Mouse (Mus musculus) hindbrain, embryonic 14.5 days (tissue): Measurements from ENCODE around the gene Dnajc5g. TPM values are rescaled to one million over a fixed set of nuclear protein-coding genes. Genes with fewer than 3 reads are reported as not detected.

Experiments used
- ATAC-seq: fragments of 200-750 bp; cut with Nextera tagmentation; 2 replicates; pipeline ENCODE4 v1.8.0; 2017; ENCODE audit warnings: moderate number of reproducible peaks, mild to moderate bottlenecking, moderate TSS enrichment, moderate library complexity; ENCODE audit not compliant: low FRiP score
- DNase-seq: peaks from one replicate; pipeline ENCODE4 v3.0.0-alpha.2; 2015; ENCODE audit warnings: low spot score
- H3K27ac ChIP-seq: fragments of 300-500 bp; sonication (generic); 2 replicates; pipeline ENCODE4 v1.5.1; 2014; ENCODE audit warnings: mild to moderate bottlenecking, moderate library complexity
- H3K27me3 ChIP-seq: fragments of 300-500 bp; sonication (generic); 2 replicates; pipeline ENCODE4 v1.6.1; 2014; ENCODE audit warnings: mild to moderate bottlenecking, low read length, mixed read lengths; ENCODE audit not compliant: control insufficient read depth, insufficient read depth
- H3K36me3 ChIP-seq: fragments of 300-500 bp; sonication (generic); replicated peaks from 2 replicates; pipeline ENCODE4 v1.6.1; 2014; ENCODE audit not compliant: control insufficient read depth, insufficient read depth
- H3K4me1 ChIP-seq: fragments of 300-500 bp; sonication (generic); replicated peaks from 2 replicates; pipeline ENCODE4 v1.6.1; 2014; ENCODE audit warnings: antibody characterized with exemption, low read length, mixed read lengths; ENCODE audit not compliant: control insufficient read depth, insufficient read depth
- H3K4me2 ChIP-seq: fragments of 300-500 bp; sonication (generic); replicated peaks from 2 replicates; pipeline ENCODE4 v1.6.1; 2014; ENCODE audit warnings: mild to moderate bottlenecking, moderate library complexity
- H3K4me3 ChIP-seq: fragments of 300-500 bp; sonication (generic); replicated peaks from 2 replicates; pipeline ENCODE4 v1.5.1; 2014; ENCODE audit warnings: mild to moderate bottlenecking, low read length
- H3K9ac ChIP-seq: fragments of 300-500 bp; sonication (generic); 2 replicates; pipeline ENCODE4 v1.6.1; 2014
- H3K9me3 ChIP-seq: fragments of 300-500 bp; sonication (generic); 2 replicates; pipeline ENCODE4 v1.6.1; 2016; ENCODE audit warnings: low read length; ENCODE audit not compliant: control insufficient read depth
- WGBS: fragments of 180-500 bp; shearing (Covaris S2); extraction: QIAGEN DNeasy Blood & Tissue Kit; methylation state at CpG from one replicate; pipeline ENCODE4 v1.1.7; 2014; 5-methylcytosine and 5-hydroxymethylcytosine counted together
- polyA plus RNA-seq: library from polyadenylated mRNA; unstranded; fragments of >200 nt; fragmentation: Nextera tagmentation; extraction: Ambion mirVana; gene quantifications from 2 replicates; pipeline ENCODE4 v1.2.1, GENCODE M21; 2014

Dnajc5g gene
- polyA plus RNA-seq, 1 experiment from 2014 or later = not detected

DNA sequence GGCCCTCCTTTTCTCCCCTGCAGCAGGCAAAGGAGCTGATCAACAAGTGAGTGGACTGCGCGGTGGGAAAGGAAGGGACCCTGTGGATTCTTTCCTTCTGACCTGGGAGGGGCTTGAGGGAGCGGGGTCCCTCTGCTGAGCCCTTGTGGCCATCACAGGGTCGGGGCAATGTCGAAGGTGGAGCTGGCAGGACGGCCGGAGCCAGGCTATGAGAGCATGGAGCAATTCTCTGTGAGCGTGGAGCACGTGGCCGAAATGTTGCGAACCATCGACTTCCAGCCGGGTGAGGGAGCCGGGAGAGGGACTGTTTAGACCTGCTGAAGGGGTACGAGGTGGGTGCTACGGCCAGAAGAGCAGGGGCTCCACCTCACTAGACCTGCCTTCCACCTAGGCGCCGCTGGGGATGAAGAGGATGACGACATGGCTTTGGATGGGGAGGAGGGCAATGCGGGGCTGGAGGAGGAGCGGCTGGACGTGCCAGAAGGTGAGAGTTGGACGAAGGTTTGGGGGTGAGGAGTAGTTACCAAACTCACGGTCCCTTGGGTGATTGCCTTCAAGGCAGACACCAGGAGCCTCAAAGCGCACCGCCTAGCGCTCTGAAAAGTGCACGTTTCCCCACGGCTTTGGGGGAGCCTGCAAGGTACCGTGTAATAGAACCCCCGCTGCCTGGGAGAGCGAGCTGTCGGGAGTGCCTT is 30.8 kb downstream of the Dnajc5g start:
- H3K27me3 ChIP-seq = peaks cover 67% of the 10 kb centered on the region
- 0 out of 2 replicates have a peak, but pooled peaks cover 10% of the 10 kb centered on the region for H3K36me3 ChIP-seq
- H3K9me3 ChIP-seq = no peaks in the 10 kb centered on the region
- H3K9ac ChIP-seq = no peak overlapping the region
- WGBS = under 1% methylated on average over 33 of the region's 33 CpGs
- peak overlapping the region; percentile 28 for H3K4me3 ChIP-seq
- ATAC-seq (no peak), DNase-seq (no peak)
- H3K4me2 ChIP-seq = peak overlapping the region; percentile 59
- no peaks in the 10 kb centered on the region; the same call in none of the 2 replicates for H3K4me1 ChIP-seq
- no peak overlapping the region for H3K27ac ChIP-seq

DNA sequence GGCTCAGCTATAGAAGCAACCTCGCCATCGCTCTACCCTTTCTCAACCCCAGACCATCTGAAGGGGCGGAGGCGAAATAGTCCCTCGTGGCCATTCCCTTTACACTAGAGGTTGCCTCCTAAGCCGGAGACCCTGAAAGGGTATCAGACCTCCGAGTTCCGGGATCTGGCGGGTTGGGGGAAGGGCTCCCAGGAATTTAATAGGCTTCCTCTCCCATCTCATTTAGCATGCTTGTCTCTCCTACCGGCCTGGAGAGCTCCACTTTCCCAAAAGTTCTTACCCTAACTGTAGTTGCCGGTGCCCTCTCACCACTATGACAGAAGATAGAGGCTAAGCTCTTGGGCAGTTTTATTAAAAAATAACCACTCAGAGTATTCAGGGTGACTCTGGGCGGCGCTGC is 31.6 kb downstream of the Dnajc5g start:
- WGBS = under 1% methylated on average over 13 of the region's 13 CpGs
- H3K4me2 ChIP-seq = peak overlapping the region; percentile 59
- peak overlapping the region; percentile 28 for H3K4me3 ChIP-seq
- ATAC-seq = no peak
- H3K4me1 ChIP-seq = no peaks in the 10 kb centered on the region; the same call in none of the 2 replicates
- no peak for DNase-seq
- H3K27ac ChIP-seq = no peak overlapping the region
- no peaks in the 10 kb centered on the region for H3K9me3 ChIP-seq
- 0 out of 2 replicates have a peak overlapping the region, but pooled peaks have one; percentile 39 for H3K9ac ChIP-seq
- H3K27me3 ChIP-seq = peaks cover 67% of the 10 kb centered on the region
- 0 out of 2 replicates have a peak, but pooled peaks cover 11% of the 10 kb centered on the region for H3K36me3 ChIP-seq

DNA sequence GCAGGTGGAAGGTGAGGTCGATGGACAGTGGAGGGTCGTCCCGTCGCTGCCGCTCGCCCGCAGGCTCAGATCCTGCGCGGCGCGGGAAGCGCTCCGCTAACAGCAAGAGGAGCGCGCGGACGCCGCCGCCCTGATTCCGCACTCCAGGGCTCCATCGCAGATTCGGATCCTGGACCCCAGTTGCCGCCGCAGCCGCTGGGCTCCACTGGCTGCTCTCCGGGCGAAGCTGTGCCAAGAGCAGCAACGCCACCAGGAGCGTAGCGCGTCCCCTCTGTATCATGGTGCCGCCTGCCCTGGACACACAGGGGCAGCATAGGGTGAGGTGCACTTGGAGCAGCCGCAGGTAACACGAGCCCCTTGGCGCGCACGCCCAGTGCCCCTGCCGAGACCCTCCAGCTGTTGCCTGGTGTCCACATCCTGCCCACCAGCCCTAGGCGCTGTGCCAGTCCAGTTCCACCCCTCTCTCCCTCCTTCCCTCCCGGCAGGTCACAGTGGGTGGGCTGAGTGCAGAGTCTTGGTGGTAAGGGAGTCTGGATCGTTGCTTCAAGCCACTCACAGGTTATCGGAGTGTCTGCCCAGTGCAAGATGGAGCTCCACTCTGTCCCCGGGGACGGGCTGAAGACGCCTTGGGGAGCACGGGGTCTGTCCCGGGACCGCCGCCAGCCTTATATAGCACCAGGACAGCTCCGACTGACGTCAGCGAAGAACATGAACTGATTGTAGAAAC is 32.3 kb downstream of the Dnajc5g start, which contains the start of gene Ucn:
TSS of gene Ucn (minus strand) at position 589 of the 727 bp plus-strand sequence.
- Histone ChIP-seq H3K4me1 (no peaks in the 10 kb centered on the region; the same call in none of the 2 replicates), H3K4me3 (peak within 1 kb of the TSS; percentile 28), H3K27ac (no peak within 1 kb of the TSS), H3K4me2 (peak within 1 kb of the TSS; percentile 59), H3K27me3 (peaks cover 67% of the 10 kb centered on the region), H3K9me3 (no peaks in the 10 kb centered on the region), H3K36me3 (0 out of 2 replicates have a peak, but pooled peaks cover 13% of the 10 kb centered on the region), H3K9ac (peak within 1 kb of the TSS; percentile 39)
- DNase-seq (no peak), ATAC-seq (no peak)
- WGBS = 2% methylated on average over 52 of the region's 52 CpGs

DNA sequence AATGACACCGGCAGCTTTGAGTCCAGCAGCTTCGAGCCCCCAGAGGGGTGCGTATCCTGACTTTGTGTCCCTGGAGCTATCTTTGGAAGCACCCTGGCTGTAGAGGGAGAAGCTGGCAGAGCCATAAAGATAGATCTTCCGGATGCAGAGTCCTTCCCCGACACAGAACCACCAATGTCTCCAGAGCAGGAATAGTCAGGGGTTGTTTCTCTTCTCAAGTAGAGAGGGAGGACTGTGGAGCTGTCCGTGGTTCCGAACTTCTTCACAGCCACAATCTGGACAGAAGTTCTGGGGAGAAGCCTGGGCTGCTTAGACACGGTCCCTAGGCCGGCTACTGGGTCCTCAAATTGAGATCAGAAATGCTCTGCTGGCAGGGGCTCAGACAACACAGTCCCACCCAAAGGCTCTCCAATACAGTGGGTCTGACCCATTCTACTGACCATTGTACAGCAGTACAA is 32.9 kb downstream of the Dnajc5g start:
- Histone ChIP-seq H3K4me2 (0 out of 2 replicates have a peak overlapping the region, but pooled peaks have one; percentile 59), H3K36me3 (peaks cover 17% of the 10 kb centered on the region; the same call in 1 of the 2 replicates), H3K4me3 (peak overlapping the region; percentile 28), H3K4me1 (no peaks in the 10 kb centered on the region; the same call in none of the 2 replicates), H3K27ac (no peak overlapping the region), H3K9me3 (no peaks in the 10 kb centered on the region), H3K27me3 (peaks cover 61% of the 10 kb centered on the region), H3K9ac (no peak overlapping the region)
- WGBS = 20% methylated on average over 9 of the region's 9 CpGs
- ATAC-seq (no peak), DNase-seq (no peak)

GRCm38 (mm10) chr5:31149781-31150180 is 43.7 kb downstream of the Dnajc5g start:
- Histone ChIP-seq H3K27me3 (no peaks in the 10 kb centered on the region), H3K4me2 (no peak overlapping the region), H3K27ac (no peak overlapping the region), H3K9ac (no peak overlapping the region), H3K9me3 (no peaks in the 10 kb centered on the region), H3K4me3 (no peak overlapping the region), H3K36me3 (peaks cover 10% of the 10 kb centered on the region; the same call in 1 of the 2 replicates), H3K4me1 (peaks cover 13% of the 10 kb centered on the region)
- 92% methylated on average over 4 of the region's 4 CpGs for WGBS
- DNase-seq = no peak
- ATAC-seq = no peak

DNA sequence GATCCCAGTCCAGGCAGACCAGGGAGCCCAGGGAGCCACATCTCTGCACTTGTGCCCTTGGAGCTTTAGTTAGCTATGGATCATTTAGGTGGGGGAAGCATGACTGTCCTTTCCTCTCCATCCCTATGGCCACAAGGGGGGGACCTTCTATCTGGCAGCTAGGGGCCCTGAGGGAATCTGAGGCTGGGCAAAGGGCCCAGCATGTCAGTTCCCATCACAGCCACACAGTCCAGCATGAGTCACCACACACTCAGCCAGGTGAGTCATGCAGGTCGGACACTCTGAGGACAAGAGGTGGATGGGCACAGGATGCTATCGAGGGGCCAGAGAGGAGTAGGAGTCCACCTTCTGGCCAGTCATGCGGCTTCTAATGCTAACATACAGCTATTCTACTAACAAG is 45.7 kb downstream of the Dnajc5g start:
- DNase-seq (no peak), ATAC-seq (no peak)
- Histone ChIP-seq H3K4me1 (peaks cover 13% of the 10 kb centered on the region), H3K27me3 (no peaks in the 10 kb centered on the region), H3K36me3 (peaks cover 10% of the 10 kb centered on the region), H3K9me3 (no peaks in the 10 kb centered on the region), H3K4me2 (no peak overlapping the region), H3K4me3 (no peak overlapping the region), H3K27ac (no peak overlapping the region), H3K9ac (no peak overlapping the region)
- WGBS = 86% methylated on average over 3 of the region's 3 CpGs

GRCm38 (mm10) chr5:31153516-31154151 is 47.5 kb downstream of the Dnajc5g start:
- Histone ChIP-seq H3K27ac (peak overlapping the region; percentile 71; the same call in 1 of the 2 replicates), H3K9me3 (no peaks in the 10 kb centered on the region), H3K36me3 (peaks cover 29% of the 10 kb centered on the region), H3K4me1 (peaks cover 13% of the 10 kb centered on the region), H3K9ac (peak overlapping the region; percentile 74), H3K4me3 (peak overlapping the region; percentile 64), H3K27me3 (no peaks in the 10 kb centered on the region), H3K4me2 (peak overlapping the region; percentile 81)
- 50% methylated on average over 6 of the region's 6 CpGs for WGBS
- ATAC-seq = peak; percentile 12; the same call in 1 of the 2 replicates
- no peak for DNase-seq

DNA sequence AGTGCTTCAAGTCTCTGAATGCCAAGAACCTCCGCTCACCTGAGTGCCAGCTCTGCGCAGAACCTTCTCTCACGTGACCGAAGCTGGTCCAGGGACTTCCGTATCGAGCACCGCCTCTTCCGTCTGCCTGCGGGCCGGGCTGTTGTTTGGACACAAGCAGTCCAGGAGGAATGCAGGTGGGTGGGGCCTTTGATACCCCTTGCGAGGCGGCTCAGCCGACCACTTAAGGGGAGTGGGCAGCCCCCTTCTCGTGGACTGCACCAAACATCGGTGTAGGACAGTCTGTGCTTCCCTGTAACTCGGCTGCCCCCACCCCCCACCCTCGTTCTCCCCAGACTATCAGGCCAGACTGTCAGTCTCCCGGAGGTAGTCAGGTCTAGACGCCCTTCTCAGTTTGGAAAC is 48.1 kb downstream of the Dnajc5g start, which contains the start of gene Mpv17:
TSS of gene Mpv17 (minus strand) at position 100 of the 402 bp plus-strand sequence.
- under 1% methylated on average over 19 of the region's 19 CpGs for WGBS

More for the DNA sequence above, 48.1 kb downstream of the Dnajc5g start, which contains the start of gene Mpv17:
- ATAC-seq (peak; percentile 97), DNase-seq (peak; percentile 86)
- peak within 1 kb of the TSS; percentile 71 for H3K27ac ChIP-seq
- no peaks in the 10 kb centered on the region for H3K27me3 ChIP-seq
- H3K4me3 ChIP-seq = peak within 1 kb of the TSS; percentile 64
- peak within 1 kb of the TSS; percentile 81 for H3K4me2 ChIP-seq
- H3K9ac ChIP-seq = peak within 1 kb of the TSS; percentile 74
- H3K9me3 ChIP-seq = no peaks in the 10 kb centered on the region
- peaks cover 34% of the 10 kb centered on the region for H3K36me3 ChIP-seq
- H3K4me1 ChIP-seq = peaks cover 13% of the 10 kb centered on the region
